Mouse (Mus musculus) liver, embryonic 11.5 days (tissue): ENCODE measurements at regions not wholly inside any gene's neighbourhood (a gene's known extent, or its start where the extent isn't known, plus 50 kb on each side); places are given as distances from the start of the nearest gene placed in this dataset.

Experiments used
- ATAC-seq: fragments of 200-750 bp; cut with Nextera tagmentation; replicated peaks from 2 replicates; pipeline ENCODE4 v1.8.0; 2017; ENCODE audit warnings: moderate number of reproducible peaks, mild to moderate bottlenecking, moderate TSS enrichment, moderate library complexity; ENCODE audit not compliant: low FRiP score
- DNase-seq: peaks from one replicate; pipeline ENCODE4 v3.0.0-alpha.2; 2017; ENCODE audit warnings: low spot score
- H3K27ac ChIP-seq: fragments of 300-500 bp; sonication (generic); 2 replicates; pipeline ENCODE4 v1.5.1; 2014; ENCODE audit warnings: mild to moderate bottlenecking, low read depth, low read length, control low read depth
- H3K27me3 ChIP-seq: fragments of 300-500 bp; sonication (generic); replicated peaks from 2 replicates; pipeline ENCODE4 v1.6.1; 2014; ENCODE audit warnings: low read length, mixed read lengths; ENCODE audit not compliant: control insufficient read depth, insufficient read depth
- H3K36me3 ChIP-seq: fragments of 300-500 bp; sonication (generic); 2 replicates; pipeline ENCODE4 v1.6.1; 2014; ENCODE audit warnings: mild to moderate bottlenecking, low read length, moderate library complexity, mixed read lengths; ENCODE audit not compliant: control insufficient read depth, insufficient read depth
- H3K4me1 ChIP-seq: fragments of 300-500 bp; sonication (generic); replicated peaks from 2 replicates; pipeline ENCODE4 v1.6.1; 2014; ENCODE audit warnings: low read length, mixed read lengths; ENCODE audit not compliant: control insufficient read depth, insufficient read depth
- H3K4me2 ChIP-seq: fragments of 300-500 bp; sonication (generic); 2 replicates; pipeline ENCODE4 v1.6.1; 2014; ENCODE audit warnings: mild to moderate bottlenecking, control low read depth, moderate library complexity
- H3K4me3 ChIP-seq: fragments of 300-500 bp; sonication (generic); 2 replicates; pipeline ENCODE4 v1.5.1; 2014; ENCODE audit warnings: low read depth, low read length, control low read depth
- H3K9ac ChIP-seq: fragments of 300-500 bp; sonication (generic); 2 replicates; pipeline ENCODE4 v1.6.1; 2014; ENCODE audit warnings: low read depth, low read length, control low read depth
- H3K9me3 ChIP-seq: fragments of 300-500 bp; sonication (generic); 2 replicates; pipeline ENCODE4 v1.6.1; 2016; ENCODE audit warnings: low read length, inconsistent platforms, mixed read lengths; ENCODE audit not compliant: control insufficient read depth
- WGBS: fragments of 180-500 bp; shearing (Covaris S2); extraction: QIAGEN DNeasy Blood & Tissue Kit; methylation state at CpG from one replicate; pipeline ENCODE4 v1.1.7; 2014; 5-methylcytosine and 5-hydroxymethylcytosine counted together

DNA sequence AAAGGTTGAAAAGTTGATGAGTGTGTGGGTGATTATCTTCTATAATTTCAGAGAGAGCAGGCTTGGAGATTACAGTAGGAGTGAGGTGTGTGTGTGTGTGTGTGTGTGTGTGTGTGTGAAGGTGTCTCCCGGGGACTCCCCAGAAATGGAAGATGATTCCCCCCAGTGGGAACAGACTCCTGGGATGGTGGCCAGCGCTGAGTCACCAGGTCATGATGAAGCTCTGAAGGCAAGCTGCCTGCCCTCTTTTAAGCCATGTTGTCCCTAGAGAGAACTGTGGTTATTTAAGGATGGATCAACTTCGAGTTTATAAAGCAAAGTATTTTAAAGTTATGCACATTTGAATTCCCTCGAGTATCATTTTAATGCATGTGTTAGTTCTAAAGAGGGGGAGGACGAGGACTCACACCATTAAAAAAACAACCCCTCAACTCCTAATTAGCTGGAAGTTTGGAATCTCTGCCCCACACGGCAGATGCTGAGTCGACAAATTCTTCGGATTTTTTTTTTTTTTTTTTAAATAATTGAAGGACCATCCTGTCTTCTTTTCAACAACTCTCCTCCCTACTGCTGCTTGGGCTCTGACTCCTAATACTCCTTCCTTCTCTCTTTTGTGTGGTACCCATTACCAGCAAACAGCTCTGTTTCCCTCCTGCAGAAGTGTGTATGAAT lies 186.6 kb downstream of the Ly86 start:
- H3K27me3 ChIP-seq = no peaks in the 10 kb centered on the region
- H3K27ac ChIP-seq = no peak overlapping the region
- no peaks in the 10 kb centered on the region for H3K4me1 ChIP-seq
- no peak overlapping the region for H3K9ac ChIP-seq
- no peak for ATAC-seq
- H3K4me3 ChIP-seq = no peak overlapping the region
- no peaks in the 10 kb centered on the region for H3K36me3 ChIP-seq
- no peak for DNase-seq
- no peaks in the 10 kb centered on the region for H3K9me3 ChIP-seq
- 59% methylated on average over 8 of the region's 8 CpGs for WGBS
- H3K4me2 ChIP-seq = no peak overlapping the region

DNA sequence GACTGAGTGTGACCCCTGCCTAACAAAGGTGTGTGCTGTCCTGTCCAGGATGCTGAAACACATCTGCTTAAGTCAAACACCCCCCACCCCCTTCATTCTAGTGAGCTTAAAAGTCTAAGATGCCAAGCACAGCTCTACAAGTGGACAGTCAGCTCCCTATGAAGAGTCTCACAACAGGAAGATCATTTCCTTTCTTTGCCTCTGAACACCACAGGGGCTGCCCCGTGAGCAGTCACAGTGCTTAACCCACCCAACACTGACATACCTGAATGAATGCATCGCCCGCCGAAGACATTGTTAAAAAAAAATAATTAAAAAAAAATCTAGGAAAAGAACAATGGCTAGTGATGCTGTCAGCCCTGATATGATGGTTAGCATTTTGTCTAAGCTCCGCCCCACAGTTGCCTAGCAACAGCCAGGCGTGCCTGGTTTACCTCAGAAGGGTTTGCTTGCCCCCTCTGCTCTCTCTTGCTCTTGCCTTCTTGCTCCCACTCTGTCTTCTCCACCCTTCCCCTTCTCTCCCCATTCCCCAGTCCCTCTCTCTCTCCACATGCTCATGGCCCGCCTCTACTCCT lies 187.7 kb downstream of the Ly86 start:
- no peak overlapping the region for H3K4me3 ChIP-seq
- no peaks in the 10 kb centered on the region for H3K9me3 ChIP-seq
- no peak overlapping the region for H3K4me2 ChIP-seq
- no peaks in the 10 kb centered on the region for H3K27me3 ChIP-seq
- peaks cover 4% of the 10 kb centered on the region for H3K4me1 ChIP-seq
- no peak for ATAC-seq
- no peak overlapping the region for H3K27ac ChIP-seq
- H3K9ac ChIP-seq = no peak overlapping the region
- WGBS = 75% methylated on average over 7 of the region's 7 CpGs
- no peak for DNase-seq
- no peaks in the 10 kb centered on the region for H3K36me3 ChIP-seq

DNA sequence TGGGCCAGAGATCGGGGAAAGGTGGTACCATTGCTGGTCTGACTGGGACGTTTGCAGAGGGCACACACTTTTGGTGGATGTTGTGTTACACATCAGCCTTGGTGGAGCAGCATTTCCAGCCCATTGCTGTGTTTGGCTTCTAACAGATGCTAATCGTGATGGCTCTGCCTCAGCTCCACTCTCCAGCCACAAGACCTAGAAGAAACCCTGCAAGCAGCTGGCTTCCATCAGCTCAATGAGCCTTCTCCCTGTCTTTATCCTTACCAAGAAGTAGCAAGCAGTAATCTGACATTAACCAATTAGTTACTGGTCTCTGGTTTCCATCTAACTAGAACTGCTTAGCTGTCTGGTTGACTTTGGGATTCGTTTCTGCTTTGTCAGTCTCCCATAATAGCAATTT lies 188.8 kb downstream of the Ly86 start:
- WGBS = 60% methylated on average over 4 of the region's 4 CpGs
- no peaks in the 10 kb centered on the region for H3K36me3 ChIP-seq
- no peak overlapping the region for H3K27ac ChIP-seq
- H3K9me3 ChIP-seq = no peaks in the 10 kb centered on the region
- H3K4me2 ChIP-seq = no peak overlapping the region
- no peak overlapping the region for H3K4me3 ChIP-seq
- peaks cover 10% of the 10 kb centered on the region for H3K4me1 ChIP-seq
- no peak overlapping the region for H3K9ac ChIP-seq
- DNase-seq (no peak), ATAC-seq (no peak)
- no peaks in the 10 kb centered on the region for H3K27me3 ChIP-seq

DNA sequence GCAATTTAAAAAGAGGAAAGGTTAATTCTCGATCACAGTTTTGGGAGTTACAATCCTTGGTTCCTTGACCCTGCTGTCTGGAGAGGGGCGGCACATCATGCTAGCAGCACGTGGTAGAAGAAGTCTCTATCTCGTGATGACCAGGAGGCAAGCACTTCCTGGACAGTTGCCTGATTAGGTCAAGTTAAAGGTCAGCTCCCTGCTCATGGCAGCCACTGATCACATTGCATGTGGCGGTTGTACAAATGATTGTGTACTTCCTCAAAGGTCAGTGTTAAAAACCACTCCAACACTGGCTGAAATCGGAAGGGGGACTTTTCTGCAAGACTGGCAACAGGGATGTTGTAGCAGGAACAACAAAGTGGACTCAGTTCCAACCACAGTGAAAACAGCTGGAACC lies 192.3 kb downstream of the Ly86 start:
- H3K9me3 ChIP-seq = no peaks in the 10 kb centered on the region
- H3K36me3 ChIP-seq = no peaks in the 10 kb centered on the region
- 0 out of 2 replicates have a peak overlapping the region, but pooled peaks have one; percentile 12 for H3K4me2 ChIP-seq
- DNase-seq = no peak
- H3K27me3 ChIP-seq = no peaks in the 10 kb centered on the region
- H3K4me1 ChIP-seq = peaks cover 18% of the 10 kb centered on the region
- 32% methylated on average over 6 of the region's 6 CpGs for WGBS
- ATAC-seq = 0 out of 2 replicates have a peak, but pooled peaks have one; percentile 26
- H3K27ac ChIP-seq = peak overlapping the region; percentile 79
- no peak overlapping the region for H3K4me3 ChIP-seq
- no peak overlapping the region for H3K9ac ChIP-seq

DNA sequence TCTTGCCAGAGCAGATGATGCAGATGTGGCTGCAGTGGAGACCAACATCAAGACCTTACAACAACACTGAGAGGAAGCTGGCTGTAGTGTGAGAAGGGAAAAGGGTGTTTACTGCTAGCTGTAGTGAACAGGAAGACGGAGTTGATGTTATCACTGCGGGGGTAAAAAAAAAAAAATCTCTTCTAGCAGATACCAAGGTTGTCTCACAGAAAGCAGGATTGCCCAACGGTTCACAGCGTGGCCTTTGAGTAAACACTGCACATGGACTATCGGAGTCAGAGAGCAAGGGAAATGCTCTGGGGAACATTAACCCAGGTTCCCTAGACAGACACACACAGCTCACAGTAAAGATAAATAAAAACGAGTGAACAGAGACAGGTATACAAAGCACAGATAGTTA lies 192.8 kb downstream of the Ly86 start:
- Histone ChIP-seq H3K36me3 (no peaks in the 10 kb centered on the region), H3K9ac (no peak overlapping the region), H3K4me1 (peaks cover 18% of the 10 kb centered on the region), H3K4me3 (no peak overlapping the region), H3K27ac (peak overlapping the region; percentile 79), H3K9me3 (no peaks in the 10 kb centered on the region), H3K4me2 (0 out of 2 replicates have a peak overlapping the region, but pooled peaks have one; percentile 12), H3K27me3 (no peaks in the 10 kb centered on the region)
- ATAC-seq = peak; percentile 58
- 22% methylated on average over 6 of the region's 6 CpGs for WGBS
- no peak for DNase-seq

DNA sequence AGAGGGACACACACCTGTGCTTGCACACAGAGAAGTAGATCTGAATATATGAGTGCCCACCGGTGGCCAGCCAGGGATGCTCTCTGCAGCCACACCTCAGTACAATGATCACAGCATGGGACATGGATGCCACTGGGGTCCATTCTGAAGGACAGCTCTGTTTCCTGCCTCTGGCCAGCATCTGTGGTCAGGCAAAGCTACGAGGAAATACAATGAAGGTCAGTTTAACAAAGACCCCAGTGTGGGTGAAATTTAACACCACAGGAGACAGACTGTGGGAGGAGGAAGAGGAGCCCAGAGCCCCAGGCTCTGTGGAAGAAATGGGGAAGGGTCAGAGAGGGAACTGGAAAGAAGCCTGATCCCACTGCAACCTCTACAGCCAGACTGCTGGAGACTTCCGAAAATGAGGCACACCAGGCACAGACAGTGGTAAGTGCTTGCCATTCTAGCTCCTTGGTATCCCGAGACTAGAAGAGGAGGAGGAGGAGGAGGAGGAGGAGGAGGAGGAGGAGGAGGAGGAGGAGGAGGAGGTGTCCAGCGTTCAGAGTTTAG lies 196.0 kb downstream of the Ly86 start:
- H3K27me3 ChIP-seq = no peaks in the 10 kb centered on the region
- DNase-seq = no peak
- H3K4me1 ChIP-seq = peaks cover 18% of the 10 kb centered on the region
- H3K36me3 ChIP-seq = no peaks in the 10 kb centered on the region
- no peak overlapping the region for H3K9ac ChIP-seq
- H3K4me3 ChIP-seq = no peak overlapping the region
- no peak overlapping the region for H3K27ac ChIP-seq
- H3K9me3 ChIP-seq = no peaks in the 10 kb centered on the region
- WGBS = 19% methylated on average over 3 of the region's 5 CpGs
- ATAC-seq = no peak
- H3K4me2 ChIP-seq = no peak overlapping the region; the same call in 1 of the 2 replicates

DNA sequence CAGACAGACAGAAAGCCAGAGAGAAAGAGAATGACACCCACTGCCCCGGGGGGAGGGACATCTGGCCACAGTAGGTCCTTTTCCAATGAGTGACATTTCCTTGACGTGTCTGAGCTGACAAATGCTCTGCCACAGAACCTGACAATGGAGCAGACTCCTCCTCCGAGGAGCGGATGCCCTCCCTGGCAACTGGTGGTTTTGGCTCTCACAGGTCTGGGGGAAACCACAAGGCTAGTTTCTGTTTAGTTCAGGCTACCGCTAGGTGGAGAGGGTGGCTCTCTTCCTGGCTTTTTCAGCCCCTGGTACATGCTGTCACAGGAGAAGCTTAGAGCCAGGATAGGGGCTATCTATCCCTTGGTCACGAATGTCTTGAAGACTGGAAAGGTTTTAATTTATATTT lies 196.7 kb downstream of the Ly86 start:
- H3K27me3 ChIP-seq = no peaks in the 10 kb centered on the region
- DNase-seq (peak; percentile 61), ATAC-seq (peak; percentile 55; the same call in 1 of the 2 replicates)
- H3K9ac ChIP-seq = no peak overlapping the region
- 5% methylated on average over 6 of the region's 6 CpGs for WGBS
- H3K4me3 ChIP-seq = no peak overlapping the region
- H3K36me3 ChIP-seq = no peaks in the 10 kb centered on the region
- no peaks in the 10 kb centered on the region for H3K9me3 ChIP-seq
- H3K4me1 ChIP-seq = peaks cover 20% of the 10 kb centered on the region
- H3K4me2 ChIP-seq = peak overlapping the region; percentile 38
- no peak overlapping the region for H3K27ac ChIP-seq

DNA sequence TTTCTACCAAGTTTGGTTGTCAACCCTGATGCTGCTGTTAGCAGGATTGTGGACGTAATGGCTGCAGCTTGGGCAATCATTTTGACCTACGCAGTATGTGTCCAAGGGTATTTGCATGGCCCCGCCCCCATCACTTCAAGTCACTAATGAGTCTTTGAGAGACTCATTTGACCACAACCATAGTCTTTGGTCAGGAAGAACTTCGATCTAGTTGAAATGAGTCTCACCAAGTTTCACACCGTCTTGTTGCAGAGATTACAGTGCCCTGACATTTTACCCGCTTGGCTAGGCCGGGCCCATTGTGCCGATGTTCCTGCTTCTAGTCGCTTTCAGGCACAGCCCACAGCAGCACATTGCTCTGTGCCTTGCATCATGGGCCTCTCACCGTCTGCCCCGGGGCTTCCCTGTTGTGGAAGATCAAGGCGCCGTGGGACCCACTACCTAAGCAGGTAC lies 197.8 kb downstream of the Ly86 start:
- Histone ChIP-seq H3K27me3 (no peaks in the 10 kb centered on the region), H3K9ac (no peak overlapping the region), H3K36me3 (no peaks in the 10 kb centered on the region), H3K4me1 (peaks cover 19% of the 10 kb centered on the region), H3K4me2 (no peak overlapping the region), H3K4me3 (no peak overlapping the region), H3K9me3 (no peaks in the 10 kb centered on the region), H3K27ac (no peak overlapping the region)
- WGBS = 75% methylated on average over 13 of the region's 13 CpGs
- no peak for DNase-seq
- no peak for ATAC-seq

DNA sequence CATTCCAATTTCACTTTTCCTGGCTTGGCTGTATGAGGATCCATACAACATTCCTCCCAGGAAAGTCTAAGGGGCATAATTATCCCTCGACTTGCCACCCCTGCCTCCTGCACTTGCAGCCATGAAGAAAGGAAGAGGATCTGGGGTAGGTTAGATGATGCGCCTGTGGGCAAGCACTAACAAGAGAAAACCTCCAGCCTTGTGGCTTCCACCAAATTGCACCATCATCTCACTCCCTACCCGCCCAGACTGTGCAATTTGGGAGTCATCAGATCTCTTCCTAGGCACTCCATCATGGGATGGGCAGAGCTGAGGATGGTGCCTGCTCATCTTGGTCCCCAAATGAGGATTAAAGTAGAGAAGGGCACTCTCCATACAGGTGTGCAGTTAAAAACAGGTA lies 198.8 kb downstream of the Ly86 start:
- H3K4me3 ChIP-seq = no peak overlapping the region
- WGBS = 71% methylated on average over 3 of the region's 3 CpGs
- ATAC-seq = no peak

More for the DNA sequence above, 198.8 kb downstream of the Ly86 start:
- Histone ChIP-seq H3K27me3 (no peaks in the 10 kb centered on the region), H3K9me3 (no peaks in the 10 kb centered on the region), H3K36me3 (no peaks in the 10 kb centered on the region), H3K27ac (no peak overlapping the region), H3K4me1 (peaks cover 19% of the 10 kb centered on the region), H3K9ac (no peak overlapping the region), H3K4me2 (no peak overlapping the region)
- DNase-seq = no peak
